Mouse (Mus musculus) hindbrain, embryonic 15.5 days (tissue): ENCODE results near the gene Srpx. TPM values are rescaled to one million over a fixed set of nuclear protein-coding genes. Genes with fewer than 3 reads are reported as not detected.
A peak's percentile ranks its signal among the peaks of the same experiment; 100 is the strongest.

ENCODE experiments used
- ATAC-seq: fragments of 200-750 bp; cut with Nextera tagmentation; 2 replicates; pipeline ENCODE4 v1.8.0; 2017; ENCODE audit warnings: low read depth, moderate number of reproducible peaks, moderate TSS enrichment; ENCODE audit not compliant: low FRiP score
- H3K27ac ChIP-seq: fragments of 300-500 bp; sonication (generic); replicated peaks from 2 replicates; pipeline ENCODE4 v1.5.1; 2015; ENCODE audit warnings: mild to moderate bottlenecking, inconsistent platforms
- H3K27me3 ChIP-seq: fragments of 300-500 bp; sonication (generic); 2 replicates; pipeline ENCODE4 v1.6.1; 2015; ENCODE audit warnings: control low read depth, inconsistent platforms
- H3K36me3 ChIP-seq: fragments of 300-500 bp; sonication (generic); 2 replicates; pipeline ENCODE4 v1.6.1; 2015; ENCODE audit warnings: control low read depth, inconsistent platforms
- H3K4me1 ChIP-seq: fragments of 300-500 bp; sonication (generic); replicated peaks from 2 replicates; pipeline ENCODE4 v1.6.1; 2015; ENCODE audit warnings: control low read depth, inconsistent platforms
- H3K4me2 ChIP-seq: fragments of 300-500 bp; sonication (generic); 2 replicates; pipeline ENCODE4 v1.6.1; 2015; ENCODE audit warnings: moderate library complexity, mild to moderate bottlenecking, inconsistent platforms
- H3K4me3 ChIP-seq: fragments of 300-500 bp; sonication (generic); 2 replicates; pipeline ENCODE4 v1.5.1; 2015; ENCODE audit warnings: mild to moderate bottlenecking, inconsistent platforms
- H3K9ac ChIP-seq: fragments of 300-500 bp; sonication (generic); 2 replicates; pipeline ENCODE4 v1.6.1; 2015; ENCODE audit warnings: inconsistent platforms
- H3K9me3 ChIP-seq: fragments of 300-500 bp; sonication (generic); 2 replicates; pipeline ENCODE4 v1.6.1; 2016; ENCODE audit warnings: control low read depth, inconsistent platforms
- WGBS: fragments of 180-500 bp; shearing (Covaris S2); methylation state at CpG from one replicate; pipeline ENCODE4 v1.1.7; 2015; 5-methylcytosine and 5-hydroxymethylcytosine counted together
- polyA plus RNA-seq: library from polyadenylated mRNA; unstranded; fragments of >200 nt; fragmentation: Nextera tagmentation; extraction: Ambion mirVana; gene quantifications from 2 replicates; pipeline ENCODE4 v1.2.1, GENCODE M21; 2015

The Srpx gene
- polyA plus RNA-seq, 1 experiment from 2014 or later: 2.9 TPM

DNA sequence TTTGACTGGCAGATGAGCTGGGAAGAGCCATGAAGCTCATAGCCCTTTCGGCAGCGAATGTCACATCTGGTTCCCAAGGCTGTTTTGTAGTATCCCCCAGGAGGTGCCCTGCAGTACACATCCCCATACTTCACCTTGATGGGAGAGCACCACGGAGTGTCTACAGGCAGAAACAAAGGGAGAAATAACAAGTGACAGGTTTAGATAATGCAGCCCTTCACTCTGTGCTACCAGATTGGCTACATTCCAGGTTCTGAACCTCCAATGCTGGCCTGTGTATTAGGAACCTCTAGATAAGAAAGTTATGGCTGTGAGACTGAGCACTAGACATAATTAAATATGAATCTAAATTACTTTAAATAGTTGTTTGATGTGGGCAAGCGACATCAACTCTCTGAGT is 48.1 kb downstream of the Srpx start:
- Histone ChIP-seq H3K4me1 (no peaks in the 10 kb centered on the region), H3K27ac (no peak overlapping the region), H3K27me3 (no peaks in the 10 kb centered on the region), H3K9me3 (no peaks in the 10 kb centered on the region), H3K36me3 (no peaks in the 10 kb centered on the region), H3K4me2 (no peak overlapping the region), H3K9ac (no peak overlapping the region), H3K4me3 (no peak overlapping the region)
- ATAC-seq: no peak
- 74% methylated on average over 4 of the region's 4 CpGs for WGBS

DNA sequence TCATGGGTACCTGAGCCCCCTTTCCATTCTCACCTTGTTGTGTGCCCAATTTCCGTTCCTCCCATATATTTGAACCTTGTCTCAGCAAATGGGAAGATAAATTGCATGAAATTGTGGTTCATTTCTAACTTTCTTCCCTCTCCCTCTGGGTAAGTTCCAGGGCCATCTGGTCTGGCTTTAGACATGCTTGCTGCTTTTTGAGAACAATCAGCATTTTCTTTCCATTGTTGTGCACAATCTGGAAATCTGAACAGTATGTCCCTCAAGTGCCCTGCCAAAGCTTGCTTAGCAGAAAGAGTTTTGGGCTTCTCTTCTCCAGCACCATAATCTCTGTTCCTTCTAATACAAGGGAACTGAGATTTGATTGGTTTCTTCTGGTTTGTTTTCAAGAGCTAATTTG is 53.7 kb downstream of the Srpx start:
- no peak overlapping the region for H3K27ac ChIP-seq
- no peak for ATAC-seq
- H3K9ac ChIP-seq: no peak overlapping the region
- no peaks in the 10 kb centered on the region for H3K4me1 ChIP-seq
- H3K9me3 ChIP-seq: no peaks in the 10 kb centered on the region
- WGBS: 71% methylated on average over 1 of the region's 1 CpGs
- no peak overlapping the region for H3K4me3 ChIP-seq
- no peak overlapping the region for H3K4me2 ChIP-seq
- no peaks in the 10 kb centered on the region for H3K36me3 ChIP-seq
- no peaks in the 10 kb centered on the region for H3K27me3 ChIP-seq

DNA sequence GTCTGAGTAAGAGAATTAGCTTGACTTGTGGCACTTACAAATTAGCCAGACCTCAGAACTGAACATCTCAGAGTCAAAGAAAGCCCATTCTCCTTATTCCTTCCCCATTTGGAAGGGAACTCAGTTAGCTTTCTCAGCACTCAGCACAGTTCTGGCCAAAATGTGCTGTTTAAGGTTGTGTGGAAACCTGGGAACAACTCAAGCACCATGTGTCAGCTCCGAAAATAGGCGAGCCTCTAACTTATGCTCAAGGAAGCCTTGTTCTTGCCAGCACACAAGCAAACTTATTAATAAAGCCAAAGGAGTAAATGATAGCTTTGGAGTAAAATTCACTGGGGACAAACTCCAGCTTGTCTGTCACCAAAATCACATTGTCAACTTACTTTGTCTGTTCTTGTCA is 54.1 kb downstream of the Srpx start:
- no peaks in the 10 kb centered on the region for H3K36me3 ChIP-seq
- WGBS: 90% methylated on average over 2 of the region's 2 CpGs
- no peak for ATAC-seq
- no peaks in the 10 kb centered on the region for H3K27me3 ChIP-seq
- H3K4me2 ChIP-seq: no peak overlapping the region
- no peak overlapping the region for H3K9ac ChIP-seq
- no peaks in the 10 kb centered on the region for H3K9me3 ChIP-seq
- H3K27ac ChIP-seq: no peak overlapping the region
- H3K4me1 ChIP-seq: no peaks in the 10 kb centered on the region
- H3K4me3 ChIP-seq: no peak overlapping the region

DNA sequence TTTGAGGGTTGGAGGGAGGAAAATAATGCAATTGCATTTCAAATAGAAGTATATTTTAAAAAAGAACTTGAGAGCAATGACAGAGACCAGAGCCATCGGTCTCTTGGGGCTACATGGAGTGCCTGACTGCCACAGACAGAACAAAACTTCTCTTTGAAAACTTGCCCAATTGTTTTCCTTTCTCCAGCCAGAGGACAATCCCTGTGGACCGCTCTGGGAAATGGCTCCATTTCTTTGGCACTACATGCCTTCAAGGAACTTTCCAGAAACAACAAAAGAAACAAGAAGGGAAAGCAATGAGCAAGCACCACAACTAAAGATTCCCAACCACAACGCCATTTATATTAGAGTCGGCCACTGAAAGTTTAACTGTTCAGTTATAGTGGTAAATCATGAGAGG is 55.3 kb downstream of the Srpx start:
- 62% methylated on average over 4 of the region's 4 CpGs for WGBS
- no peak overlapping the region for H3K4me2 ChIP-seq
- H3K4me1 ChIP-seq: no peaks in the 10 kb centered on the region
- no peak overlapping the region for H3K9ac ChIP-seq
- H3K27me3 ChIP-seq: no peaks in the 10 kb centered on the region
- H3K4me3 ChIP-seq: no peak overlapping the region
- H3K9me3 ChIP-seq: no peaks in the 10 kb centered on the region
- no peak for ATAC-seq
- H3K27ac ChIP-seq: no peak overlapping the region
- no peaks in the 10 kb centered on the region for H3K36me3 ChIP-seq

DNA sequence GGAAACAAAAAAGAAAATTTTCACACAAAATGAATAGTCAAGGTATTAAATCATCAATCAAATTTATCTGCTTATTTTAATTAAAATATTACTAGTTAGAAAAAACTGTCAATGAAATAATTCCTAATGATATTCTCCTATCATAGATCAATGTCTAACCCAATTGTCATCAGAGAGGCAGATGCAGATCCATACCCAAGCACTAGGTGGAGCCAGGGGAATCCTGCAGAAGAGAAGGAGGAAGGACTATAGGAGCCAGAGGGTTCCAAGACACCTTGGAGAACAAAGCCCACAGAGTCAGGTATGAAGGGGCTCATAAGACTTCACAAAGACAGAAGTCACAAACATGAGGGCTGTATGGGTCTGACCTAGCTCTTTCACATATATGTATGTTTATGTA is 82.8 kb downstream of the Srpx start:
- H3K4me3 ChIP-seq: no peak overlapping the region
- H3K27ac ChIP-seq: no peak overlapping the region
- no peaks in the 10 kb centered on the region for H3K36me3 ChIP-seq
- no peaks in the 10 kb centered on the region for H3K27me3 ChIP-seq
- no peak overlapping the region for H3K4me2 ChIP-seq
- no peaks in the 10 kb centered on the region for H3K9me3 ChIP-seq
- no peak overlapping the region for H3K9ac ChIP-seq
- no peak for ATAC-seq
- H3K4me1 ChIP-seq: no peaks in the 10 kb centered on the region

DNA sequence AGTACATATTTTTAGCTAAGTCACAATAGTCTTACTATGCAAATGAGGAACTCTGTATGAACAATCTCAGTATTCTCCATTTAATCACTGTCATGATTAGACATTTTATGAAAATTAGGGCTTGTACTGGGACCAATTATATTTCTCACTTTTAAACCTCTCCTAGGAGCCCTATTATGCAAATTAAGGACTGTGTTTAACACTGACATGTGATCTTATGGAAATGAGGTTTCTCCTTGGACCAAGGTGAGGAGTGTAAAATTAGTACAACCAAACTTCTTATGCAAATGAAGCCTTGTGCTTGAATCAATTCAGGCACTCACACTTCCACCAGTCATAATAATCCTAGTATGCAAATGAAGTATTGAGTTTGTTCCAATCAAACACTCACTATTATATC is 107.3 kb downstream of the Srpx start:
- Histone ChIP-seq H3K36me3 (no peaks in the 10 kb centered on the region), H3K27me3 (no peaks in the 10 kb centered on the region), H3K27ac (no peak overlapping the region), H3K9me3 (no peaks in the 10 kb centered on the region), H3K4me3 (no peak overlapping the region), H3K9ac (no peak overlapping the region), H3K4me2 (no peak overlapping the region), H3K4me1 (no peaks in the 10 kb centered on the region)
- ATAC-seq: 0 out of 2 replicates have a peak, but pooled peaks have one; percentile 63

DNA sequence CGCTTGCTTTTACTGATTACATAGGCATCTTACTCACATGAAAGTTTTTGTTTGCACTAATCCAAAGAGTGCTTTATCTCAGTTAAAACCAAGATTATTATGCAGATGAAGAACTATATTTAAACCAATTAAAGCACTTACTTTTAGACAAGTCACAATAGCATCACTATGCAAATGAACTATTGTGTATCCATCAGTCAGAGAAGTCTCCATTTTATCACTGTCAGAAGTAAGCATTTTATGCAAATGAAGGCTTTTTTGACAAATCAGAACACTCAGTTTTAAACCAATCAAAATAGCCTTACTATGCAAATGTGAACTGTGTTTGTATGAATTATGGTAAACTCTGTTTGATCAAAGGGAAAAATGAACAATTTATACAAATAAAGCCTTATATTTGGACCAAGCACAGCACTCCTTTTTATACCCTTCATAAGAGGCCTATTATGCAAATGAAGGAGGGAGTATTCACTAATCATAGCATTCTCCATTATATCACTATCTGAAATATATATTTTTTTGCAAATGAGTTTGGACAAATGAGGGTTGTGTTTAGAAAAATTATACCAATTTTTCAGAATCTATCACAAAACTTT is 109.7 kb downstream of the Srpx start:
- Histone ChIP-seq H3K27ac (no peak overlapping the region), H3K9me3 (no peaks in the 10 kb centered on the region), H3K4me3 (no peak overlapping the region), H3K9ac (no peak overlapping the region), H3K4me1 (no peaks in the 10 kb centered on the region), H3K36me3 (no peaks in the 10 kb centered on the region), H3K27me3 (no peaks in the 10 kb centered on the region), H3K4me2 (no peak overlapping the region)
- 93% methylated on average over 1 of the region's 1 CpGs for WGBS
- ATAC-seq: no peak

DNA sequence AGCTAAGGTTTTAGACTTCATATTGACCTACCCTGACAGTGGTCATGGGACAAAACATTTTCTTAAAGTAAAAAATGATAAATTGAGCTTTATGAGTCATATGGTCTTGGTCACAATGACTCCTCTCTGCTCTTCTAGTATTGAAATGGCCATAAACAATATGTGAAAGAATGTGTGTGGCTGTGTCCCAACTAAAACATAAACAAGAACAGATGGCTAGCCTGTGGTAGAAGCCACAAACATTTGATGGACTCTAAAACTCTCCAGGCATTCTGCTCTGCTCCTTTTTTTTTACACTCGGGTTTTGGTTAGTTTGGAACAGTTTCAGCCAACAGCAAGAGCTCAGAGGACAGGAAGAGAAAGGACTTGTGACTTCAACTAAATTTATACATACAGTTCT is 111.6 kb downstream of the Srpx start:
- no peak for ATAC-seq
- no peak overlapping the region for H3K4me3 ChIP-seq
- no peak overlapping the region for H3K27ac ChIP-seq
- H3K27me3 ChIP-seq: no peaks in the 10 kb centered on the region
- no peak overlapping the region for H3K9ac ChIP-seq
- H3K9me3 ChIP-seq: no peaks in the 10 kb centered on the region
- H3K36me3 ChIP-seq: no peaks in the 10 kb centered on the region
- H3K4me1 ChIP-seq: no peaks in the 10 kb centered on the region
- H3K4me2 ChIP-seq: no peak overlapping the region
- 71% methylated on average over 1 of the region's 1 CpGs for WGBS

DNA sequence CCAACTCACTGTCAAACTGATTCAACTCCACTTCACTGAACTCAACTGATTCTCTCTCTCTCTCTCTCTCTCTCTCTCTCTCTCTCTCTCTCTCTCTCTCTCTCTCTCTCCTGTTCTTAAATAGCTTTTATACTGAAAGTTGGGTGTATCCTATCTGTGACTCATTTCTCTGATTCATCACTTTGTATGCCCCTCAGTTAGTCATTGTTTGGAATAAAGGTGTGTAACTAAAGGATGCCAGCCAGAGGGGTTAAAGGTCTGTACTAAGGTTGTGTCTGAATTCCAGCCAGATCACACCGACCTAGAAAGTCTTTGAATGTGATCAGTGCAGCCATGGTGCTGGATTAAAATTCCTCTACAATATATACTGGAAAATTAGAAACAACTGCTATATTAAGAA is 116.8 kb downstream of the Srpx start:
- Histone ChIP-seq H3K27ac (no peak overlapping the region), H3K4me3 (no peak overlapping the region), H3K9me3 (no peaks in the 10 kb centered on the region), H3K36me3 (no peaks in the 10 kb centered on the region), H3K9ac (no peak overlapping the region), H3K27me3 (no peaks in the 10 kb centered on the region), H3K4me1 (no peaks in the 10 kb centered on the region), H3K4me2 (no peak overlapping the region)
- 77% methylated on average over 1 of the region's 1 CpGs for WGBS
- ATAC-seq: no peak

Other genes starting within 250 kb of the Srpx start
- gene Sytl5, start 232.1 kb downstream of the Srpx start, polyA plus RNA-seq: 0.35 and 0.47 TPM in 2 replicates
- gene Rpgr, start 99.2 kb upstream of the Srpx start, polyA plus RNA-seq: 28.9 and 31.8 TPM in 2 replicates
- 0.18 TPM in 1 of 2 replicates, not detected in the other for gene Otc, start 134.6 kb upstream of the Srpx start, polyA plus RNA-seq